Mouse (Mus musculus): ENCODE data around the gene Usp35.

DNA sequence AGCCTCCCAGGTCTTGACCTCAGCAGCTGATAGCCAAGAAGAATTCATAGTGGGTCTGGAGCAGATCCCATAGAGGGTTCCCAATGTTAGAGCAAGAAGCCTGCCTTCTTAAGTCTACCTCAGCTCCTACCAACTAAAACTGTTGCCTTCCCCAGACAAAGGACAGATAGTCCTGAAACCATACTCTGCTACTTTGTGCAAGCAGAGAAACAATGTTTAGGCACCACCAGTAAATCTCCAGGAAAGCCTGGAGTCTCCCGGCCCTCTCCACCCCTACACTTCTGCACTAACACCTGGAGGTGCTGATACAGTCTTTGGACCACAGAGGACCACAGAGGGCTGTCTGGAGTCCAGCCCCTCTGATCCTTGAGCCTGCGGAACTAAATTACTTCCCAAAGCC is 12.8 kb upstream of the Usp35 start:
- TF ChIP-seq CTCF (IDR thresholded peaks at IDR 0.05; ENCODE audit: borderline replicate concordance, insufficient read depth, low read length) (no peak), POLR2A (IDR thresholded peaks at IDR 0.05; ENCODE audit: low read depth, low read length) (no peak)

Data from embryonic fibroblast, embryonic 13.5 days (primary cell).